Mouse (Mus musculus) forebrain, embryonic 10.5 days (tissue): Measurements from ENCODE around the gene Abhd12. TPM values are rescaled to one million over a fixed set of nuclear protein-coding genes. Genes with fewer than 3 reads are reported as not detected.

Source experiments
- DNase-seq: peaks from one replicate; pipeline ENCODE4 v3.0.0-alpha.2; 2017; ENCODE audit warnings: low spot score; ENCODE audit errors: extremely low spot score
- H3K27ac ChIP-seq: fragments of 300-500 bp; sonication (generic); 2 replicates; pipeline ENCODE4 v1.5.1; 2016; ENCODE audit warnings: mild to moderate bottlenecking
- H3K27me3 ChIP-seq: fragments of 300-500 bp; sonication (generic); 2 replicates; pipeline ENCODE4 v1.6.1; 2016; ENCODE audit warnings: mild to moderate bottlenecking; ENCODE audit not compliant: poor library complexity, severe bottlenecking
- H3K36me3 ChIP-seq: fragments of 300-500 bp; sonication (generic); replicated peaks from 2 replicates; pipeline ENCODE4 v1.6.1; 2016; ENCODE audit warnings: mild to moderate bottlenecking, moderate library complexity
- H3K4me1 ChIP-seq: fragments of 300-500 bp; sonication (generic); 2 replicates; pipeline ENCODE4 v1.6.1; 2016
- H3K4me3 ChIP-seq: fragments of 300-500 bp; sonication (generic); 2 replicates; pipeline ENCODE4 v1.5.1; 2016; ENCODE audit warnings: mild to moderate bottlenecking, moderate library complexity
- H3K9me3 ChIP-seq: fragments of 300-500 bp; sonication (generic); 2 replicates; pipeline ENCODE4 v1.6.1; 2016; ENCODE audit warnings: mild to moderate bottlenecking, moderate library complexity
- WGBS: fragments of 180-500 bp; shearing (Covaris S2); methylation state at CpG from one replicate; pipeline ENCODE4 v1.1.7; 2016; 5-methylcytosine and 5-hydroxymethylcytosine counted together
- polyA plus RNA-seq: library from polyadenylated mRNA; unstranded; fragments of >200 nt; fragmentation: Nextera tagmentation; extraction: Ambion mirVana; gene quantifications from 2 replicates; pipeline ENCODE4 v1.2.1, GENCODE M21; 2016

Abhd12 gene
- polyA plus RNA-seq, 1 experiment from 2014 or later, result 48.4 TPM

GRCm38 (mm10) chr2:150861128-150861527 is 43.4 kb downstream of the Abhd12 start:
- no peaks in the 10 kb centered on the region for H3K27me3 ChIP-seq
- H3K4me3 ChIP-seq, result no peak overlapping the region
- H3K27ac ChIP-seq, result no peak overlapping the region
- no peaks in the 10 kb centered on the region for H3K4me1 ChIP-seq
- DNase-seq, result no peak
- H3K9me3 ChIP-seq, result peaks cover 5% of the 10 kb centered on the region; the same call in 1 of the 2 replicates
- H3K36me3 ChIP-seq, result no peaks in the 10 kb centered on the region
- WGBS, result 87% methylated on average over 2 of the region's 2 CpGs

GRCm38 (mm10) chr2:150859709-150860470 is 44.7 kb downstream of the Abhd12 start:
- Histone ChIP-seq H3K9me3 (no peaks in the 10 kb centered on the region), H3K36me3 (0 out of 2 replicates have a peak, but pooled peaks cover 3% of the 10 kb centered on the region), H3K4me3 (no peak overlapping the region), H3K27ac (no peak overlapping the region), H3K27me3 (no peaks in the 10 kb centered on the region), H3K4me1 (peaks cover 3% of the 10 kb centered on the region; the same call in 1 of the 2 replicates)
- 89% methylated on average over 11 of the region's 11 CpGs for WGBS
- DNase-seq, result no peak

GRCm38 (mm10) chr2:150858724-150859487 is 45.6 kb downstream of the Abhd12 start:
- 91% methylated on average over 9 of the region's 9 CpGs for WGBS
- peaks cover 5% of the 10 kb centered on the region; the same call in 1 of the 2 replicates for H3K4me1 ChIP-seq

GRCm38 (mm10) chr2:150855186-150855585 is 49.4 kb downstream of the Abhd12 start:
- Histone ChIP-seq H3K36me3 (peaks cover 8% of the 10 kb centered on the region; the same call in 1 of the 2 replicates), H3K27me3 (no peaks in the 10 kb centered on the region), H3K4me1 (peaks cover 5% of the 10 kb centered on the region; the same call in 1 of the 2 replicates), H3K27ac (no peak overlapping the region), H3K4me3 (no peak overlapping the region), H3K9me3 (no peaks in the 10 kb centered on the region)
- no peak for DNase-seq

More at GRCm38 (mm10) chr2:150858724-150859487, 45.6 kb downstream of the Abhd12 start:
- Histone ChIP-seq H3K4me3 (no peak overlapping the region), H3K9me3 (no peaks in the 10 kb centered on the region), H3K27ac (no peak overlapping the region), H3K36me3 (0 out of 2 replicates have a peak, but pooled peaks cover 3% of the 10 kb centered on the region), H3K27me3 (no peaks in the 10 kb centered on the region)
- DNase-seq, result no peak

GRCm38 (mm10) chr2:150851251-150851650 is 53.3 kb downstream of the Abhd12 start:
- no peak for DNase-seq
- Histone ChIP-seq H3K4me1 (peaks cover 5% of the 10 kb centered on the region; the same call in 1 of the 2 replicates), H3K9me3 (no peaks in the 10 kb centered on the region), H3K36me3 (peaks cover 9% of the 10 kb centered on the region; the same call in 1 of the 2 replicates), H3K27me3 (no peaks in the 10 kb centered on the region), H3K27ac (no peak overlapping the region), H3K4me3 (no peak overlapping the region)
- 79% methylated on average over 9 of the region's 9 CpGs for WGBS

- H3K27ac ChIP-seq, result no peak overlapping the region
- H3K36me3 ChIP-seq, result peaks cover 20% of the 10 kb centered on the region
- H3K9me3 ChIP-seq, result no peaks in the 10 kb centered on the region
- WGBS, result 90% methylated on average over 8 of the region's 8 CpGs
- no peak for DNase-seq
- H3K4me1 ChIP-seq, result no peaks in the 10 kb centered on the region
- no peaks in the 10 kb centered on the region for H3K27me3 ChIP-seq
- H3K4me3 ChIP-seq, result no peak overlapping the region
Observed at GRCm38 (mm10) chr2:150847436-150847995, 57.0 kb downstream of the Abhd12 start.

- WGBS, result 89% methylated on average over 1 of the region's 1 CpGs
- H3K27me3 ChIP-seq, result no peaks in the 10 kb centered on the region
- no peaks in the 10 kb centered on the region for H3K4me1 ChIP-seq
- no peak overlapping the region for H3K27ac ChIP-seq
- H3K4me3 ChIP-seq, result no peak overlapping the region
- H3K36me3 ChIP-seq, result peaks cover 28% of the 10 kb centered on the region
- DNase-seq, result no peak
- H3K9me3 ChIP-seq, result no peaks in the 10 kb centered on the region
Observed at GRCm38 (mm10) chr2:150844798-150845197, 59.7 kb downstream of the Abhd12 start.

GRCm38 (mm10) chr2:150842049-150842461 is 62.5 kb downstream of the Abhd12 start:
- Histone ChIP-seq H3K27me3 (no peaks in the 10 kb centered on the region), H3K9me3 (no peaks in the 10 kb centered on the region), H3K4me1 (no peaks in the 10 kb centered on the region), H3K27ac (no peak overlapping the region), H3K36me3 (peaks cover 51% of the 10 kb centered on the region), H3K4me3 (no peak overlapping the region)
- WGBS, result 89% methylated on average over 7 of the region's 7 CpGs
- DNase-seq, result no peak

GRCm38 (mm10) chr2:150841109-150841508 is 63.4 kb downstream of the Abhd12 start:
- Histone ChIP-seq H3K9me3 (no peaks in the 10 kb centered on the region), H3K4me1 (no peaks in the 10 kb centered on the region), H3K27me3 (no peaks in the 10 kb centered on the region), H3K4me3 (no peak overlapping the region), H3K36me3 (peaks cover 56% of the 10 kb centered on the region), H3K27ac (no peak overlapping the region)
- no peak for DNase-seq
- 75% methylated on average over 11 of the region's 11 CpGs for WGBS

GRCm38 (mm10) chr2:150839686-150840471 is 64.7 kb downstream of the Abhd12 start:
- 88% methylated on average over 12 of the region's 12 CpGs for WGBS
- H3K36me3 ChIP-seq, result peaks cover 66% of the 10 kb centered on the region
- H3K4me3 ChIP-seq, result no peak overlapping the region
- H3K9me3 ChIP-seq, result no peaks in the 10 kb centered on the region
- no peaks in the 10 kb centered on the region for H3K4me1 ChIP-seq
- no peak overlapping the region for H3K27ac ChIP-seq
- no peaks in the 10 kb centered on the region for H3K27me3 ChIP-seq
- DNase-seq, result no peak

GRCm38 (mm10) chr2:150837781-150838180 is 66.8 kb downstream of the Abhd12 start:
- WGBS, result 92% methylated on average over 3 of the region's 3 CpGs

GRCm38 (mm10) chr2:150836906-150837305 is 67.6 kb downstream of the Abhd12 start:
- no peak overlapping the region for H3K27ac ChIP-seq
- DNase-seq, result no peak
- no peaks in the 10 kb centered on the region for H3K9me3 ChIP-seq
- H3K36me3 ChIP-seq, result peaks cover 79% of the 10 kb centered on the region
- H3K4me3 ChIP-seq, result no peak overlapping the region
- no peaks in the 10 kb centered on the region for H3K27me3 ChIP-seq
- 87% methylated on average over 15 of the region's 15 CpGs for WGBS
- H3K4me1 ChIP-seq, result no peaks in the 10 kb centered on the region

More at GRCm38 (mm10) chr2:150837781-150838180, 66.8 kb downstream of the Abhd12 start:
- Histone ChIP-seq H3K27ac (no peak overlapping the region), H3K4me3 (no peak overlapping the region), H3K9me3 (no peaks in the 10 kb centered on the region), H3K27me3 (no peaks in the 10 kb centered on the region), H3K4me1 (no peaks in the 10 kb centered on the region), H3K36me3 (peaks cover 77% of the 10 kb centered on the region)
- DNase-seq, result no peak
